Mouse (Mus musculus) heart, embryonic 16.5 days (tissue): ENCODE data around the gene Cldn11. TPM values are rescaled to one million over a fixed set of nuclear protein-coding genes. Genes with fewer than 3 reads are reported as not detected.

Experiments used
- ATAC-seq: fragments of 200-750 bp; cut with Nextera tagmentation; replicated peaks from 2 replicates; pipeline ENCODE4 v1.8.0; 2017; ENCODE audit warnings: moderate number of reproducible peaks; ENCODE audit not compliant: insufficient read depth, low FRiP score; ENCODE audit errors: extremely low read depth
- H3K27ac ChIP-seq: fragments of 300-500 bp; sonication (generic); 2 replicates; pipeline ENCODE4 v1.5.1; 2014; ENCODE audit warnings: mild to moderate bottlenecking, low read length, control low read depth, moderate library complexity
- H3K27me3 ChIP-seq: fragments of 300-500 bp; sonication (generic); 2 replicates; pipeline ENCODE4 v1.6.1; 2014; ENCODE audit warnings: low read length, mixed read lengths; ENCODE audit not compliant: control insufficient read depth, insufficient read depth
- H3K36me3 ChIP-seq: fragments of 300-500 bp; sonication (generic); 2 replicates; pipeline ENCODE4 v1.6.1; 2014; ENCODE audit not compliant: control insufficient read depth, insufficient read depth
- H3K4me1 ChIP-seq: fragments of 300-500 bp; sonication (generic); 2 replicates; pipeline ENCODE4 v1.6.1; 2014; ENCODE audit warnings: low read length, mixed read lengths; ENCODE audit not compliant: control insufficient read depth, insufficient read depth
- H3K4me2 ChIP-seq: fragments of 300-500 bp; sonication (generic); 2 replicates; pipeline ENCODE4 v1.6.1; 2014; ENCODE audit warnings: low read depth, mild to moderate bottlenecking, control low read depth, low read length
- H3K4me3 ChIP-seq: fragments of 300-500 bp; sonication (generic); 2 replicates; pipeline ENCODE4 v1.5.1; 2014; ENCODE audit warnings: mild to moderate bottlenecking, control low read depth, low read length
- H3K9ac ChIP-seq: fragments of 300-500 bp; sonication (generic); 2 replicates; pipeline ENCODE4 v1.6.1; 2014; ENCODE audit warnings: low read length, control low read depth
- H3K9me3 ChIP-seq: fragments of 300-500 bp; sonication (generic); replicated peaks from 2 replicates; pipeline ENCODE4 v1.6.1; 2016; ENCODE audit warnings: low read length; ENCODE audit not compliant: control insufficient read depth
- WGBS: fragments of 180-500 bp; shearing (Covaris S2); extraction: QIAGEN DNeasy Blood & Tissue Kit; methylation state at CpG from one replicate; pipeline ENCODE4 v1.1.7; 2014; 5-methylcytosine and 5-hydroxymethylcytosine counted together
- polyA plus RNA-seq: library from polyadenylated mRNA; unstranded; fragments of >200 nt; fragmentation: Nextera tagmentation; extraction: Ambion mirVana; gene quantifications from 2 replicates; pipeline ENCODE4 v1.2.1, GENCODE M21; 2015

Cldn11 gene
- polyA plus RNA-seq = 5.9 and 7.2 TPM in 2 replicates

DNA sequence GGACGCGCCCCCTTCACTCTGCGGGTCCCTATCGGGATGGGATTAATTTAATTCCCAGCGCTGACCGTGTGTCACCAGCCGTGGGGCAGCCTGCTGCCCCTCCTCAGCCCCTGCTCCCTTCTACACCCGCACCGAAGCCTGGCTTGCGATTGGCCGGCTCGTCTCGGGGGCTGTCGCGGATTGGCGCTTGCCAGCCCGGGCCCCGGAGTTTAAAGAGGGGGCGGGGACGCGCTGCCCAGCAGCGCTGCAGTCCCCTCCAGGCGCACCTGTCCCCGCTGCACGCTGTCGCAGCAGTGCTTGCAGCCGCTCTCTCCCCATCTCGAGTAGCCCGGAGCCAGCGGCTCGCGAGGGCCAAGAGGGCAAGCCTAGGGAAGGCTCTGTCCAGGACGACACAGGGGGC is at the start of gene Cldn11:
Gene Cldn11, plus strand, starts transcription at position 215 of the 400 bp plus-strand sequence.
- Histone ChIP-seq H3K27ac (no peak within 1 kb of the TSS), H3K4me3 (peak within 1 kb of the TSS; percentile 47), H3K9ac (peak within 1 kb of the TSS; percentile 7; the same call in 1 of the 2 replicates), H3K27me3 (peaks cover 23% of the 10 kb centered on the region), H3K4me1 (peaks cover 6% of the 10 kb centered on the region; the same call in 1 of the 2 replicates), H3K9me3 (no peaks in the 10 kb centered on the region), H3K4me2 (peak within 1 kb of the TSS; percentile 67), H3K36me3 (no peaks in the 10 kb centered on the region)
- peak; percentile 68 for ATAC-seq
- 0% methylated on average over 32 of the region's 33 CpGs for WGBS

DNA sequence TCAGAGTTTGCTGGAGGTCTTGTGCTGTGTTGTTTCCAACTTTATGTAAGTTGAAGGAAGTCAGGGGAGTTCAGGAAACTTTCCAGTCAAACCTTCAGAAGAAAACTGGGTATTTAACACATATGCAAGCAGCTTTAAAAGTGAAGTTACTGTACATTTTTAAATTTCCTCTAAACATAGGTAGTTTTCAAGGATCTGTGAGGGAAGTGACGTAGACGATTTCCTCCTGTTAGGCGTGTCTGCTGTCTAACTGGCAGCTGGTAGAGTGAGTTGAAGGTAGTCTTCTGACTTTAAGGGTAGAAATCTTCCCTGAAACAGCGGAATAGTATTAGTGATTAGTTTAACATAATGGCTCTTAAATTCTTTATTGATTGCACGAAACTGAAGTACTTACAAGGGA is 49.7 kb upstream of the Cldn11 start:
- Histone ChIP-seq H3K9me3 (no peaks in the 10 kb centered on the region), H3K4me3 (no peak overlapping the region), H3K4me2 (peak overlapping the region; percentile 38), H3K36me3 (no peaks in the 10 kb centered on the region; the same call in 1 of the 2 replicates), H3K4me1 (peaks cover 21% of the 10 kb centered on the region), H3K27ac (no peak overlapping the region), H3K27me3 (no peaks in the 10 kb centered on the region), H3K9ac (no peak overlapping the region)
- no peak for ATAC-seq
- 78% methylated on average over 5 of the region's 5 CpGs for WGBS

DNA sequence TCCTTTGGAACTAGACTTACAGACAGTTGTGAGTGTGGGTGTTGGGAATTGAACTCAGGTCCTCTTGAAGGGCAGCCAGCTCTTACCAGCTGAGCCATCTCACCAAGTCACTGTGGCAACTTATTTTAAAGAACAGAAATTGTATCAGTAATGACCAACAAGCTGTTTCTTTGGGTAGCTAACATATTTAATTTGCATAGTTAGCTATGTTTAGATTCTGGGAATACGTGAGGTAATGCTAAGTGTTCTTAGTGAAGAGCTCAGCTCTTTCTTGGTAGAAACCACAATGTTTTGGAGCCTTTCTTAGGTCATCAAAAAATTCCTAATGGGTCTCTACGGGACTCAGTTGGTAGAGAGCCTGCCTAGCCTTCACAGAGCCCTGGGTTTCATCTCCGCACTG is 48.9 kb upstream of the Cldn11 start:
- no peaks in the 10 kb centered on the region for H3K9me3 ChIP-seq
- H3K4me2 ChIP-seq = no peak overlapping the region
- no peak overlapping the region for H3K27ac ChIP-seq
- H3K4me3 ChIP-seq = no peak overlapping the region
- H3K36me3 ChIP-seq = no peaks in the 10 kb centered on the region; the same call in 1 of the 2 replicates
- H3K9ac ChIP-seq = no peak overlapping the region
- H3K27me3 ChIP-seq = no peaks in the 10 kb centered on the region
- H3K4me1 ChIP-seq = peaks cover 24% of the 10 kb centered on the region
- 89% methylated on average over 3 of the region's 3 CpGs for WGBS
- ATAC-seq = no peak

DNA sequence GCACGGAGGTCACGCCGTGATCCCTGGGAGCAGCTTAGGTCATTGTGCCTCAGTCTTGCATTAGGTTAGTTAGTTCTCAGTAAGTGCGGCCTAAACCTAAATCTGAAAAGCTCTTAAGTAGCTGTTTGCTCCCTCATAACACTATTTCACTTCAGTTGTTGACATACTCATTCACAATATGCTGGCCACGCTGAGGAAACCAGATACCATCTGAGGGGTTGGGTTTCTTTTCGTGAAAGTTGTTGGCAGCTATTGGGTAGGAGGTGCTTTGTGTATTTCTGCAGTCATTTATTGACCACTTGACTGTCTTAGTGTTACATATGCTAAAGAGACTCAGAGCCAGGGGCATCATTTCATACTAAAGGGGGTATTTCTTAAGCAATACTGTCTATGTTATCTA is 44.8 kb upstream of the Cldn11 start:
- no peak for ATAC-seq
- 61% methylated on average over 6 of the region's 6 CpGs for WGBS
- H3K4me2 ChIP-seq = no peak overlapping the region
- H3K9me3 ChIP-seq = no peaks in the 10 kb centered on the region
- no peak overlapping the region for H3K9ac ChIP-seq
- no peaks in the 10 kb centered on the region for H3K27me3 ChIP-seq
- H3K4me1 ChIP-seq = peaks cover 10% of the 10 kb centered on the region
- no peaks in the 10 kb centered on the region for H3K36me3 ChIP-seq
- no peak overlapping the region for H3K27ac ChIP-seq
- H3K4me3 ChIP-seq = no peak overlapping the region

DNA sequence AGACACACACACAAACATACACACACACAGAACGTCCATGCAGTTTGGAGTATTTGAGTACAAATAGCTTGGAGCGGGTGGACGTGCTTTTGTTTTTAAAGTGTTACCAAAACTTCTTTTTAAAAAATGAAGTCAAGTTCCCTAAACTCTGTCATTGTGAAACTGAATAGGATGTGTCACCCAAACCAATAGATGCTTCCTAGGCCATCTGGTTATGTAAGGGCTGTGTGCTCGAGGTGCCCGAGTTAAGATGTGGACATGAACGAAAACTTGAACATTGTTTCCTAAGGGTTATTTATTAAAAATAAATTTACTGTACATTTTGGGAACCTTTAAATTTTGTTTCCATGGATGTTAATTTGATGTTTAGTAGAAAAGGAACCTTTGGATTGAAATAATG is 43.1 kb upstream of the Cldn11 start:
- 86% methylated on average over 6 of the region's 6 CpGs for WGBS
- no peak overlapping the region for H3K27ac ChIP-seq
- no peaks in the 10 kb centered on the region for H3K9me3 ChIP-seq
- no peak overlapping the region for H3K4me2 ChIP-seq
- no peaks in the 10 kb centered on the region for H3K27me3 ChIP-seq
- ATAC-seq = no peak
- H3K36me3 ChIP-seq = no peaks in the 10 kb centered on the region
- H3K4me1 ChIP-seq = peaks cover 10% of the 10 kb centered on the region
- no peak overlapping the region for H3K4me3 ChIP-seq
- H3K9ac ChIP-seq = no peak overlapping the region

DNA sequence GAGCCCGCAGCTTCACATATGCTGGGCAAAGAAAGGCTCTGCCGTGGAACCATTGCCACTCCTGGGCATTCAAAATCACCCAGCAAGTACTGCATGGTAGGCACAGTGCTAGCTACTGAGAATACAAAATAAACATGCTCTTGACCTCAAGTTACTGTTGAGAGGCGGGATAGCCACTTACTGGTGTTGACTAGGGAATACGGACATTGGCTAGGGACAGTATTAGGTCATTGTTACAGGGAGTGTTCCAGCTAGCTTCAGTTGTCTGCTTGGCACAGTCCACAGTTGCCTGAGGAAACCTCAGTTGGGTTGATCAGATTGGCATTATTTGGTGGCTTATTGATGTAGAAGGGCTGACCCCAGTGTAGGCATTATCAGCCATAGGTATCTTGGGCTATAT is 42.0 kb upstream of the Cldn11 start:
- Histone ChIP-seq H3K4me1 (peaks cover 10% of the 10 kb centered on the region), H3K4me2 (no peak overlapping the region), H3K27ac (no peak overlapping the region), H3K9me3 (no peaks in the 10 kb centered on the region), H3K36me3 (no peaks in the 10 kb centered on the region), H3K9ac (no peak overlapping the region), H3K4me3 (no peak overlapping the region), H3K27me3 (no peaks in the 10 kb centered on the region)
- 64% methylated on average over 4 of the region's 4 CpGs for WGBS
- no peak for ATAC-seq

DNA sequence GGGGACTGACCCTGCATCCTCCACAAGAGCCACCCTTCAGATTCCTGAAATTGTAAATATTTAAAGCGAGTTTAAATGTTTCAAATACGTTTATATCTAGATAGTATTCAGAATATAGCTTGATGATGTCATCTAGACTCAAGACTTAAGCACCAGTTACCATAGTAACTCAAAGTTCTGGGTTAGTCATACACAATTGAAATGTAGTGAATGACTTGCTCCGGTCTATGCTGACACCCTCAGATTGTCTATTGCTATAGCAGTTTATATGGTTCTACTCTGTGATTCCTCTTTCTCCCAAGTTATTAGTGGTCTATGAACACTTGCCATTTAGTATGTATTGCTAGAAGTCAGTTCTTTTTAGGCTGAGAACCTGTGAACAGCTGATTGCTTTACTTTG is 40.6 kb upstream of the Cldn11 start:
- 56% methylated on average over 3 of the region's 3 CpGs for WGBS
- ATAC-seq = 0 out of 2 replicates have a peak, but pooled peaks have one; percentile 37

DNA sequence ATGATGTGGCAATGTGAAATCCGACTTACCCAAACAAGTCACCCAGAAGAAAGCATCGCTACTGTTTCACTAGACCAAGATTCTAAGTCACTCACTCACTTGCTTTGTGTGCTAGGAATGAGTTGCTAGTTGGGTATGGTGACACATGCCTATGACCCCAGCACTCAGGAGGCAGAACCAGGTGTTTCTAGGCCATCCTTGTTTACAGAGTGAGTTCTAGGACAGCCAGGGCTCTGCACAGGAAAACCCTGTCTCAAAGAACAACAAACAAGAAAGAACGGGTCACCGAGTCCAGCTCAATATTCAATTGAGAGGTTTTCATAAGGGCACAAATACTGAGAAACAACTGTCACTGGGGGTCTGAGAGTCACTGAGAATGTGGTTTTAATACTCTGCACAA is 26.6 kb upstream of the Cldn11 start:
- H3K4me3 ChIP-seq = no peak overlapping the region
- peaks cover 14% of the 10 kb centered on the region for H3K36me3 ChIP-seq
- no peak for ATAC-seq
- no peak overlapping the region for H3K9ac ChIP-seq
- 0 out of 2 replicates have a peak, but pooled peaks cover 2% of the 10 kb centered on the region for H3K4me1 ChIP-seq
- H3K27me3 ChIP-seq = no peaks in the 10 kb centered on the region
- no peak overlapping the region for H3K27ac ChIP-seq
- no peaks in the 10 kb centered on the region for H3K9me3 ChIP-seq
- 69% methylated on average over 4 of the region's 4 CpGs for WGBS
- no peak overlapping the region for H3K4me2 ChIP-seq

More for the DNA sequence above, 40.6 kb upstream of the Cldn11 start:
- Histone ChIP-seq H3K4me3 (no peak overlapping the region), H3K9me3 (no peaks in the 10 kb centered on the region), H3K36me3 (peaks cover 5% of the 10 kb centered on the region), H3K4me2 (no peak overlapping the region), H3K27ac (no peak overlapping the region), H3K27me3 (no peaks in the 10 kb centered on the region), H3K9ac (no peak overlapping the region), H3K4me1 (peaks cover 8% of the 10 kb centered on the region)

DNA sequence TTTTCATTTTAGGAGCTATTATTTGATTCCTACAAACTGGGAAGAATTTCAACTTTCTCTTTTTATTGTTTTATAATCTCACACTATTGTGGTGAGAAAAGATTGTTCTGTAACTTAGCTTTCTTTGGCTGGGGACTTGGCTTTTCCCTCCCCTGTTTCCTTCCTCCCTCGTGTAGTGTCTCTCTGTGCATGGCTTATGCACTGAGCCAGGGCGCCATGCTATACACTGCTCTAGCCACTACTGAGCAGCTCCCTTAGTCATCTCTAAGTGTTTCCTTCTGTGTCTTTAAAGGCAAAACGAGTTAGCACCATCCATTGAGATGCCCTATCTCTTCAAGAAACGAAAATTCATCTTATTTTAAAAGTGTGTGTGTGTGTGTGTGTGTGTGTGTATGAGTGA is 23.4 kb upstream of the Cldn11 start:
- Histone ChIP-seq H3K27ac (no peak overlapping the region), H3K27me3 (no peaks in the 10 kb centered on the region), H3K4me2 (no peak overlapping the region), H3K9ac (no peak overlapping the region), H3K36me3 (peaks cover 3% of the 10 kb centered on the region; the same call in 1 of the 2 replicates), H3K4me1 (0 out of 2 replicates have a peak, but pooled peaks cover 2% of the 10 kb centered on the region), H3K9me3 (no peaks in the 10 kb centered on the region), H3K4me3 (no peak overlapping the region)
- ATAC-seq = no peak; the same call in 1 of the 2 replicates
- WGBS = 52% methylated on average over 4 of the region's 4 CpGs
